Mouse (Mus musculus): ENCODE results near the gene B4galt4. TPM values are rescaled to one million over a fixed set of nuclear protein-coding genes. Genes with fewer than 3 reads are reported as not detected.
A peak's percentile ranks its signal among the peaks of the same experiment; 100 is the strongest.

B4galt4 gene
- polyA plus RNA-seq, 1 experiment, result 18.0 TPM

DNA sequence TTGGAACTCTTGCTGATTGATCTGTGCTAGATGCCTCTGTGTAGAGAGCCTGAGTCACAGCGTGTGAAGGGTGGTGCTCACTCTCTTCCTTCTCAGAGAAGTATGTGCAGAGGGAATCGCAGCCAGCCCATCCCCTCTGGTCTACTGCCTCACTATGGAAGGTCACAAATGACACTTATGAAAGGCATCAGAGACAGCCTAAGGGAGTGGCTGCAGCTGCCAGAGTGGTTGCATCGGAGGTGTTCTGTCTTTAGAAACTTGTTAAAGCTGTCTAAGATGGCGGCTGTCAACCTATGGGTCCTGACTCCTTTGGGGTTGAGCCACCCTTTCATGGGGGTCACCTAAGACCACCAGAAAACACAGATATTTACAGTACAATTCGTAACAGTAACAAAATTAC, 68.1 kb downstream of the B4galt4 start:
- no peak for DNase-seq
- H3K4me3 ChIP-seq (replicated peaks; ENCODE audit: extremely low read depth, low read depth, low read length), result no peak overlapping the region
- no peak for TF ChIP-seq CTCF (IDR thresholded peaks at IDR 0.05; ENCODE audit: insufficient read depth, low read length)
- no peak for TF ChIP-seq POLR2A (IDR thresholded peaks at IDR 0.05; ENCODE audit: borderline replicate concordance, extremely low read depth, low read depth, low read length)
- 63% methylated on average over 5 of the region's 5 CpGs for WGBS
- H3K4me1 ChIP-seq (ENCODE audit: control insufficient read depth, insufficient read depth, low read length), result no peaks in the 10 kb centered on the region

DNA sequence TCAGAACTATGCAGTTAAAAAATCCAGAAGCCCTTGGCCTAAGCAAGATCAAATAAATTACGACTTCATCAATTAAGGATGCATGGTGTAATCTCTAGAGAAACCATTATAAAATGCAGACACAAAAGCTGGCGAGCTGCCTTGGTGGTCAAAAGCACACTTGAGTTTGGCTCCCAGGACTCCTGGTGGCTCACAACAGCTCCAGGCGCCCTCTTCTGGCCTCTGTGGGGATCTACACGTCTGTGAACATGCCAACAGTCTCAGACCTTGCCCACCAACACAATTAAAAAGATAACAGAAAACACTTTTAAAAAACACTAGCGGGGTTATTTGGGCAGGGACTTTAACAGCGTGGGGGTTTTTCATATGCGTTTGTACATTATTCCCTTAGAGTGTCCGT, 70.5 kb downstream of the B4galt4 start:
- DNase-seq, result peak; percentile 62
- TF ChIP-seq CTCF (IDR thresholded peaks at IDR 0.05; ENCODE audit: insufficient read depth, low read length), result peak; percentile 88
- no peak for TF ChIP-seq POLR2A (IDR thresholded peaks at IDR 0.05; ENCODE audit: borderline replicate concordance, extremely low read depth, low read depth, low read length)
- Histone ChIP-seq H3K4me1 (ENCODE audit: control insufficient read depth, insufficient read depth, low read length) (no peaks in the 10 kb centered on the region), H3K4me3 (replicated peaks; ENCODE audit: extremely low read depth, low read depth, low read length) (no peak overlapping the region)
- 20% methylated on average over 8 of the region's 8 CpGs for WGBS

Other genes starting within 250 kb of the B4galt4 start
- gene Timmdc1, start 219.6 kb upstream of the B4galt4 start, polyA plus RNA-seq (2012; rRNA removed), result 10.0 and 12.9 TPM in 2 replicates
- gene Poglut1, start 192.0 kb upstream of the B4galt4 start, polyA plus RNA-seq (2012; rRNA removed), result 17.5 and 27.8 TPM in 2 replicates
- 50.1 and 73.2 TPM in 2 replicates for gene Tmem39a, start 183.6 kb upstream of the B4galt4 start, polyA plus RNA-seq (2012; rRNA removed)
- gene Arhgap31, start 29.0 kb upstream of the B4galt4 start, polyA plus RNA-seq (2012; rRNA removed), result 43.9 and 46.8 TPM in 2 replicates
- gene Upk1b, start 58.1 kb downstream of the B4galt4 start, polyA plus RNA-seq (2012; rRNA removed), result 36.4 and 68.1 TPM in 2 replicates
- gene 4930435E12Rik, start 86.5 kb downstream of the B4galt4 start, polyA plus RNA-seq (2012; rRNA removed), result not detected in 2 replicates
- gene Igsf11, start 150.4 kb downstream of the B4galt4 start, polyA plus RNA-seq (2012; rRNA removed), result 0.75 and 1.3 TPM in 2 replicates